ENCODE assay signal across 26 mouse cellular contexts in genomic region chr11:70713222-70713621, GRCm38 (mm10). TPM values are rescaled to one million over a fixed set of nuclear protein-coding genes. Genes with fewer than 3 reads are reported as not detected.
DNase-seq lines count a peak whose midpoint lies in the region; ATAC-seq and TF ChIP-seq lines count a peak whose summit lies in the region.
"Had no signal": no experiment of that assay in that cellular context is flagged by ENCODE, and none has a peak within 500 bp of the region (broad histone marks: within the 10 kb centered on the region; RNA-seq: fewer than 3 reads in every experiment).

No protein-coding gene starts in this region.

- H3K36me3 ChIP-seq in kidney, embryonic 16.5 days (ENCODE audit: insufficient read depth, low read length), result peaks cover 62% of the 10 kb centered on the region
- H3K36me3 ChIP-seq in liver, adult 2 months (ENCODE audit: control insufficient read depth, insufficient read depth, low read length), result peaks cover 54% of the 10 kb centered on the region
- peaks cover 39% of the 10 kb centered on the region for H3K36me3 ChIP-seq in intestine, embryonic 15.5 days
- peaks cover 73% of the 10 kb centered on the region for H3K36me3 ChIP-seq in small intestine, adult 2 months (ENCODE audit: control insufficient read depth, insufficient read depth, low read length)

- DNase-seq in kidney, adult 11 months, result peak; percentile 47
- DNase-seq in liver, adult 2 months (ENCODE audit: extremely low read depth, low read depth, low spot score), result peak; percentile 96
- DNase-seq in liver, result no peak
- no peak for DNase-seq in thymus, postnatal 0 days (ENCODE audit: low spot score)
- DNase-seq: adrenal gland, postnatal 10 days; adrenal gland, postnatal 36 days; B cell, adult 2 months; cerebellum, adult 18-20 months; cerebellum, adult 9-10 months; cerebellum, postnatal 14 days; gastrocnemius, postnatal 25 days; heart, adult 18-20 months; heart, postnatal 10 days; heart, postnatal 36 days had no signal

- no peaks in the 10 kb centered on the region for H3K27me3 ChIP-seq in kidney, embryonic 16.5 days (ENCODE audit: insufficient read depth, low read length)
- H3K27me3 ChIP-seq in liver, adult 2 months (ENCODE audit: control insufficient read depth, insufficient read depth, low read length), result no peaks in the 10 kb centered on the region
- no peaks in the 10 kb centered on the region for H3K27me3 ChIP-seq in intestine, embryonic 15.5 days (replicated peaks)
- no peaks in the 10 kb centered on the region for H3K27me3 ChIP-seq in small intestine, adult 2 months (ENCODE audit: control insufficient read depth, insufficient read depth, low read length)
- H3K27me3 ChIP-seq: CH12.LX; forebrain, embryonic 15.5 days; heart, embryonic 12.5 days; heart, embryonic 15.5 days; hindbrain, embryonic 13.5 days; Patski had no signal

- TF ChIP-seq POLR2A in liver, adult 2 months (IDR thresholded peaks at IDR 0.05; ENCODE audit: extremely low read depth, insufficient read depth, low read length), result no peak
- TF ChIP-seq POLR2A in small intestine, adult 2 months (IDR thresholded peaks at IDR 0.05; ENCODE audit: low read depth, low read length), result no peak

- no peak overlapping the region for H3K4me2 ChIP-seq in kidney, embryonic 16.5 days (replicated peaks; ENCODE audit: low read depth, low read length)
- H3K4me2 ChIP-seq in intestine, embryonic 15.5 days (replicated peaks), result no peak overlapping the region
- H3K4me2 ChIP-seq: forebrain, embryonic 15.5 days; heart, embryonic 12.5 days; heart, embryonic 15.5 days; hindbrain, embryonic 13.5 days had no signal

- 82% methylated on average over 6 of the region's 6 CpGs for WGBS in kidney, embryonic 16.5 days
- whole genome bisulfite sequencing in liver, adult 2 months, result 25% methylated on average over 6 of the region's 6 CpGs
- WGBS in intestine, embryonic 15.5 days, result 73% methylated on average over 6 of the region's 6 CpGs
- 39% methylated on average over 6 of the region's 6 CpGs for WGBS in small intestine, adult 2 months

- no peak overlapping the region for H3K4me3 ChIP-seq in kidney, embryonic 16.5 days (ENCODE audit: low read length)
- H3K4me3 ChIP-seq in liver, adult 2 months (ENCODE audit: insufficient read depth, low read depth, low read length), result no peak overlapping the region
- no peak overlapping the region for H3K4me3 ChIP-seq in intestine, embryonic 15.5 days (replicated peaks)
- H3K4me3 ChIP-seq in small intestine, adult 2 months (ENCODE audit: low read depth, low read length), result no peak overlapping the region
- H3K4me3 ChIP-seq: forebrain, embryonic 10.5 days; forebrain, embryonic 15.5 days; heart, embryonic 12.5 days; heart, embryonic 15.5 days; hindbrain, embryonic 10.5 days; hindbrain, embryonic 13.5 days had no signal

- no peaks in the 10 kb centered on the region for H3K9me3 ChIP-seq in kidney, embryonic 16.5 days (ENCODE audit: low read length)
- H3K9me3 ChIP-seq in intestine, embryonic 15.5 days, result no peaks in the 10 kb centered on the region
- H3K9me3 ChIP-seq: forebrain, embryonic 10.5 days; forebrain, embryonic 15.5 days; G1E; heart, embryonic 12.5 days; heart, embryonic 15.5 days; hindbrain, embryonic 10.5 days; hindbrain, embryonic 13.5 days had no signal

- H3K9ac ChIP-seq in kidney, embryonic 16.5 days (replicated peaks; ENCODE audit: low read length), result no peak overlapping the region
- H3K9ac ChIP-seq in liver, adult 2 months (ENCODE audit: low read depth, low read length), result no peak overlapping the region
- no peak overlapping the region for H3K9ac ChIP-seq in intestine, embryonic 15.5 days
- H3K9ac ChIP-seq: forebrain, embryonic 15.5 days; heart, embryonic 12.5 days; heart, embryonic 15.5 days; hindbrain, embryonic 13.5 days had no signal

- H3K4me1 ChIP-seq in kidney, embryonic 16.5 days (ENCODE audit: insufficient read depth, low read length), result no peaks in the 10 kb centered on the region
- peaks cover 10% of the 10 kb centered on the region for H3K4me1 ChIP-seq in liver, adult 2 months (ENCODE audit: control insufficient read depth, insufficient read depth, low read length)
- H3K4me1 ChIP-seq in intestine, embryonic 15.5 days (replicated peaks), result no peaks in the 10 kb centered on the region
- H3K4me1 ChIP-seq in small intestine, adult 2 months (ENCODE audit: control insufficient read depth, insufficient read depth, insufficient read length, low read length), result peaks cover 2% of the 10 kb centered on the region; the same call in 1 of the 2 replicates
- H3K4me1 ChIP-seq: forebrain, embryonic 10.5 days; forebrain, embryonic 15.5 days; heart, embryonic 12.5 days; heart, embryonic 15.5 days; hindbrain, embryonic 13.5 days had no signal

- no peak for TF ChIP-seq CTCF in liver, adult 2 months (IDR thresholded peaks at IDR 0.05; ENCODE audit: low read depth, low read length)
- TF ChIP-seq CTCF in small intestine, adult 2 months (IDR thresholded peaks at IDR 0.05; ENCODE audit: extremely low read depth, insufficient read length, insufficient replicate concordance, low read depth, low read length), result no peak

- H3K79me2 ChIP-seq in liver, adult 2 months (ENCODE audit: control insufficient read depth, insufficient read depth, low read length), result peaks cover 9% of the 10 kb centered on the region; the same call in 1 of the 2 replicates

- H3K27ac ChIP-seq in kidney, embryonic 16.5 days (ENCODE audit: low read length), result no peak overlapping the region
- H3K27ac ChIP-seq in liver, adult 2 months (replicated peaks; ENCODE audit: insufficient read depth, low read depth, low read length), result peak overlapping the region; percentile 83
- H3K27ac ChIP-seq in intestine, embryonic 15.5 days, result 0 out of 2 replicates have a peak overlapping the region, but pooled peaks have one; percentile 15
- H3K27ac ChIP-seq in small intestine, adult 2 months (ENCODE audit: insufficient read depth, low read depth, low read length), result peak overlapping the region; percentile 33; the same call in 1 of the 2 replicates
- H3K27ac ChIP-seq: forebrain, embryonic 10.5 days; forebrain, embryonic 15.5 days; heart, embryonic 15.5 days; hindbrain, embryonic 10.5 days; hindbrain, embryonic 13.5 days had no signal

- ATAC-seq in kidney, embryonic 16.5 days (ENCODE audit: low FRiP score, low TSS enrichment), result no peak
- peak; percentile 32; the same call in 1 of the 2 replicates for ATAC-seq in intestine, embryonic 15.5 days
- ATAC-seq: forebrain, embryonic 15.5 days; Patski had no signal

RNA-seq across cellular contexts. Expression of gene Kif1c, which starts 12.9 kb away (rescaled TPM):
- 2.5 and 3.5 TPM in 2 replicates for polyA plus RNA-seq in kidney, embryonic 16.5 days (2015; fragmentation: Nextera tagmentation; extraction: Ambion mirVana)
- 50.8 and 60.9 TPM in 2 replicates for total RNA-seq in liver, adult 2 months (2014; rRNA removed)
- polyA plus RNA-seq in liver, adult 2 months (2012; rRNA removed), result 75.6 and 93.7 TPM in 2 replicates
- 4.4 TPM in 2 replicates for polyA plus RNA-seq in intestine, embryonic 15.5 days (2015; fragmentation: Nextera tagmentation; extraction: Ambion mirVana)
- 33.9 and 87.1 TPM in 2 replicates for polyA plus RNA-seq in small intestine, adult 2 months (2012; rRNA removed)
- 1.2 and 1.4 TPM in 2 replicates for polyA plus RNA-seq in thymus, postnatal 0 days (2015; fragmentation: Nextera tagmentation; extraction: Ambion mirVana)

RNA-seq across cellular contexts. Expression of gene Inca1, which starts 13.3 kb away (rescaled TPM):
- polyA plus RNA-seq in kidney, embryonic 16.5 days (2015; fragmentation: Nextera tagmentation; extraction: Ambion mirVana), result 1.3 and 1.6 TPM in 2 replicates
- 14.1 and 18.4 TPM in 2 replicates for total RNA-seq in liver, adult 2 months (2014; rRNA removed)
- polyA plus RNA-seq in liver, adult 2 months (2012; rRNA removed), result 19.5 and 29.9 TPM in 2 replicates
- 1.4 and 1.5 TPM in 2 replicates for polyA plus RNA-seq in intestine, embryonic 15.5 days (2015; fragmentation: Nextera tagmentation; extraction: Ambion mirVana)
- polyA plus RNA-seq in small intestine, adult 2 months (2012; rRNA removed), result 0.38 and 0.79 TPM in 2 replicates
- polyA plus RNA-seq in thymus, postnatal 0 days (2015; fragmentation: Nextera tagmentation; extraction: Ambion mirVana), result 0.75 and 0.94 TPM in 2 replicates

RNA-seq across cellular contexts. Expression of gene Camta2, which starts 25.3 kb away (rescaled TPM):
- polyA plus RNA-seq in kidney, embryonic 16.5 days (2015; fragmentation: Nextera tagmentation; extraction: Ambion mirVana), result 12.7 and 17.0 TPM in 2 replicates
- total RNA-seq in liver, adult 2 months (2014; rRNA removed), result 2.3 and 3.0 TPM in 2 replicates
- 14.7 and 16.9 TPM in 2 replicates for polyA plus RNA-seq in liver, adult 2 months (2012; rRNA removed)
- polyA plus RNA-seq in intestine, embryonic 15.5 days (2015; fragmentation: Nextera tagmentation; extraction: Ambion mirVana), result 12.1 and 13.5 TPM in 2 replicates
- polyA plus RNA-seq in small intestine, adult 2 months (2012; rRNA removed), result 27.7 and 66.7 TPM in 2 replicates
- 6.2 and 6.9 TPM in 2 replicates for polyA plus RNA-seq in thymus, postnatal 0 days (2015; fragmentation: Nextera tagmentation; extraction: Ambion mirVana)

RNA-seq across cellular contexts. Expression of gene Spag7, which starts 44.0 kb away (rescaled TPM):
- 206 and 209 TPM in 2 replicates for polyA plus RNA-seq in kidney, embryonic 16.5 days (2015; fragmentation: Nextera tagmentation; extraction: Ambion mirVana)
- total RNA-seq in liver, adult 2 months (2014; rRNA removed), result 29.4 and 31.6 TPM in 2 replicates
- polyA plus RNA-seq in liver, adult 2 months (2012; rRNA removed), result 21.0 and 24.0 TPM in 2 replicates
- polyA plus RNA-seq in intestine, embryonic 15.5 days (2015; fragmentation: Nextera tagmentation; extraction: Ambion mirVana), result 132 and 154 TPM in 2 replicates
- polyA plus RNA-seq in small intestine, adult 2 months (2012; rRNA removed), result 21.0 and 36.6 TPM in 2 replicates
- 63.7 and 85.0 TPM in 2 replicates for polyA plus RNA-seq in thymus, postnatal 0 days (2015; fragmentation: Nextera tagmentation; extraction: Ambion mirVana)

RNA-seq across cellular contexts. Expression of gene Zfp3, which starts 50.8 kb away (rescaled TPM):
- polyA plus RNA-seq in kidney, embryonic 16.5 days (2015; fragmentation: Nextera tagmentation; extraction: Ambion mirVana), result 8.6 and 8.7 TPM in 2 replicates
- 1.8 and 1.9 TPM in 2 replicates for total RNA-seq in liver, adult 2 months (2014; rRNA removed)
- 0.47 and 0.87 TPM in 2 replicates for polyA plus RNA-seq in liver, adult 2 months (2012; rRNA removed)
- 5.3 and 6.2 TPM in 2 replicates for polyA plus RNA-seq in intestine, embryonic 15.5 days (2015; fragmentation: Nextera tagmentation; extraction: Ambion mirVana)
- 0.61 and 0.72 TPM in 2 replicates for polyA plus RNA-seq in small intestine, adult 2 months (2012; rRNA removed)
- polyA plus RNA-seq in thymus, postnatal 0 days (2015; fragmentation: Nextera tagmentation; extraction: Ambion mirVana), result 7.2 and 7.6 TPM in 2 replicates

Comparison
In these comparisons a context has a peak if more than half of its experiments do, and no peak if none do; other contexts are left out.
1. DNase-seq: peak in kidney, adult 11 months (single experiment) and liver, adult 2 months (single experiment); none in liver (single experiment) and thymus, postnatal 0 days (single experiment).